Mouse (Mus musculus) kidney, adult 2 months (tissue): ENCODE results near the gene Dxo.
A peak's percentile ranks its signal among the peaks of the same experiment; 100 is the strongest.
"Not testable (repeated sequence)": the region's sequence is repeated elsewhere in the genome, so short reads cannot be mapped to it uniquely, and the experiment has no call there.

Experiments used
- CTCF ChIP-seq: fragments of 200-500 bp; conservative IDR thresholded peaks from 2 replicates; pipeline ENCODE4 v1.5.1; 2011; ENCODE audit warnings: low read depth, mild to moderate bottlenecking, control low read depth, low read length, moderate library complexity, mixed read lengths; ENCODE audit not compliant: insufficient read depth, insufficient read length
- POLR2A ChIP-seq: fragments of 200-500 bp; IDR thresholded peaks from one replicate; pipeline ENCODE4 v1.6.1; 2011; ENCODE audit warnings: low read depth, low read length, control low read depth

DNA sequence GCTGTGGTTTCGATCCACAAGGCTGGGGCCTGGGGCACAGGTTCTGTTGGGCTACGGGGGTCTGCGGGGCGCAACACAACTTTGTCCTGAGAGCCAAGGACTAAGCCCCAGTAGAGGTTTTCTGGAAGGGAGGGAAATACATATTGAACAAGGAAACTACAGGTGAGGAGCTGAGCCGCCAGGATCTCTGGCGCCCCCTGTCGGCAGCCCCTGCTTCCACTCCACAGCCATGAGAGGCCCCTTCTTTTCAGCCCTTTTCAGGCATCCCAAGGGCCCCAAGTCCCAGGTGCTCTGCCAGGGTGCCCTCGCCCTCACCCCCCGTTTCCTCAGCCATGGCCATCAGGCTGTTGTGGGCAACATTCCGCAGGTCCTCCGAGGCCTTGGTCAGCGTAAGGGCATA is 23.1 kb upstream of the Dxo start:
- not testable (repeated sequence) for TF ChIP-seq POLR2A
- peak; percentile 61 for TF ChIP-seq CTCF
